Mouse (Mus musculus): ENCODE results near the gene Cdc42ep1.
"Not testable (repeated sequence)": the region's sequence is repeated elsewhere in the genome, so short reads cannot be mapped to it uniquely, and the experiment has no call there.

The Cdc42ep1 gene

GRCm38 (mm10) chr15:78829636-78830035 lies 12.8 kb upstream of the Cdc42ep1 start:
- DNase-seq (ENCODE audit: low read depth) = no peak

GRCm38 (mm10) chr15:78830742-78831719 lies 11.4 kb upstream of the Cdc42ep1 start:
- no peak for DNase-seq (ENCODE audit: low read depth)

- DNase-seq (ENCODE audit: low read depth) = no peak
Measured at GRCm38 (mm10) chr15:78831720-78832657, 10.4 kb upstream of the Cdc42ep1 start.

GRCm38 (mm10) chr15:78832701-78833123 lies 9.7 kb upstream of the Cdc42ep1 start:
- no peak for DNase-seq (ENCODE audit: low read depth)

- peak; percentile 48 for DNase-seq (ENCODE audit: low read depth)
Measured at GRCm38 (mm10) chr15:78833582-78833981, 8.8 kb upstream of the Cdc42ep1 start.

GRCm38 (mm10) chr15:78834233-78835005 lies 8.0 kb upstream of the Cdc42ep1 start:
- DNase-seq (ENCODE audit: low read depth) = no peak

GRCm38 (mm10) chr15:78835200-78836085 lies 7.0 kb upstream of the Cdc42ep1 start:
- peak; percentile 79 for DNase-seq (ENCODE audit: low read depth)

- no peak for DNase-seq (ENCODE audit: low read depth)
Measured at GRCm38 (mm10) chr15:78836086-78836621, 6.3 kb upstream of the Cdc42ep1 start.

- no peak for DNase-seq (ENCODE audit: low read depth)
Measured at GRCm38 (mm10) chr15:78839744-78840143, 2.7 kb upstream of the Cdc42ep1 start.

GRCm38 (mm10) chr15:78840241-78840640 lies 2.2 kb upstream of the Cdc42ep1 start:
- no peak for DNase-seq (ENCODE audit: low read depth)

GRCm38 (mm10) chr15:78840751-78841150 lies 1.7 kb upstream of the Cdc42ep1 start:
- DNase-seq (ENCODE audit: low read depth) = no peak

GRCm38 (mm10) chr15:78841161-78841790 lies 1.1 kb upstream of the Cdc42ep1 start:
- DNase-seq (ENCODE audit: low read depth) = no peak

- DNase-seq (ENCODE audit: low read depth) = peak; percentile 46
Measured at GRCm38 (mm10) chr15:78843581-78844469, 1.4 kb downstream of the Cdc42ep1 start.

- DNase-seq (ENCODE audit: low read depth) = no peak
Measured at GRCm38 (mm10) chr15:78844791-78845190, 2.4 kb downstream of the Cdc42ep1 start.

- DNase-seq (ENCODE audit: low read depth) = no peak
Measured at GRCm38 (mm10) chr15:78845321-78845720, 2.9 kb downstream of the Cdc42ep1 start.

- no peak for DNase-seq (ENCODE audit: low read depth)
Measured at GRCm38 (mm10) chr15:78845867-78846266, 3.4 kb downstream of the Cdc42ep1 start.

GRCm38 (mm10) chr15:78846352-78846751 lies 3.9 kb downstream of the Cdc42ep1 start:
- peak; percentile 56 for DNase-seq (ENCODE audit: low read depth)

GRCm38 (mm10) chr15:78846805-78847204 lies 4.4 kb downstream of the Cdc42ep1 start:
- not testable (repeated sequence) for DNase-seq (ENCODE audit: low read depth)

GRCm38 (mm10) chr15:78848467-78848866 lies 6.0 kb downstream of the Cdc42ep1 start:
- DNase-seq (ENCODE audit: low read depth) = peak; percentile 92
